Mouse (Mus musculus): Measurements from ENCODE around the gene Akap7.

DNA sequence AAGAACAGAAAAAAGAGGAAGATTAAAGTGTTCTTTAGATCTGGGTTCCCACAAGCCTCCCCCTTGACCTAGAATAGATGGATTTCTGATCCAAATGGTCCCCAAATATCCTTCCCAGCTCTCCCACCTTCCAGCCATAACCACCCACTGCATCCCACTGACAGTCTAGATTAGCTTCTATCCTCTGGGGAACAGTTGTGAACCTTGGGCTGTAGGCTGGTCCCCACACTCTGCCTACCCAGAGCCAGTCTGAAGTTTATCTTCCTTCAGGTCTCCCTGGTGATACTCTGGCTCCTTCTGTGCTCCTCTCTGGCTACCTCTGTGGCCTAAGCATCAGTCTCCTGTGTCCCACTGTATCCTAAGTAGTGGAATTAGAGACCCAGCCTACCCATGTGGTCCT lies 150.3 kb downstream of the Akap7 start:
- TF ChIP-seq EP300 (optimal IDR thresholded peaks at IDR 0.05) (no peak), CTCF (IDR thresholded peaks at IDR 0.05; ENCODE audit: low read depth) (no peak)

Measured in stomach, postnatal 0 days (tissue).